Mouse (Mus musculus) hindbrain, embryonic 14.5 days (tissue): ENCODE measurements around the gene Lcmt1. TPM values are rescaled to one million over a fixed set of nuclear protein-coding genes. Genes with fewer than 3 reads are reported as not detected.

Experiments used
- ATAC-seq: fragments of 200-750 bp; cut with Nextera tagmentation; 2 replicates; pipeline ENCODE4 v1.8.0; 2017; ENCODE audit warnings: moderate number of reproducible peaks, mild to moderate bottlenecking, moderate TSS enrichment, moderate library complexity; ENCODE audit not compliant: low FRiP score
- DNase-seq: peaks from one replicate; pipeline ENCODE4 v3.0.0-alpha.2; 2015; ENCODE audit warnings: low spot score
- H3K27ac ChIP-seq: fragments of 300-500 bp; sonication (generic); 2 replicates; pipeline ENCODE4 v1.5.1; 2014; ENCODE audit warnings: mild to moderate bottlenecking, moderate library complexity
- H3K27me3 ChIP-seq: fragments of 300-500 bp; sonication (generic); 2 replicates; pipeline ENCODE4 v1.6.1; 2014; ENCODE audit warnings: mild to moderate bottlenecking, low read length, mixed read lengths; ENCODE audit not compliant: control insufficient read depth, insufficient read depth
- H3K36me3 ChIP-seq: fragments of 300-500 bp; sonication (generic); replicated peaks from 2 replicates; pipeline ENCODE4 v1.6.1; 2014; ENCODE audit not compliant: control insufficient read depth, insufficient read depth
- H3K4me1 ChIP-seq: fragments of 300-500 bp; sonication (generic); replicated peaks from 2 replicates; pipeline ENCODE4 v1.6.1; 2014; ENCODE audit warnings: antibody characterized with exemption, low read length, mixed read lengths; ENCODE audit not compliant: control insufficient read depth, insufficient read depth
- H3K4me2 ChIP-seq: fragments of 300-500 bp; sonication (generic); replicated peaks from 2 replicates; pipeline ENCODE4 v1.6.1; 2014; ENCODE audit warnings: mild to moderate bottlenecking, moderate library complexity
- H3K4me3 ChIP-seq: fragments of 300-500 bp; sonication (generic); replicated peaks from 2 replicates; pipeline ENCODE4 v1.5.1; 2014; ENCODE audit warnings: mild to moderate bottlenecking, low read length
- H3K9ac ChIP-seq: fragments of 300-500 bp; sonication (generic); 2 replicates; pipeline ENCODE4 v1.6.1; 2014
- H3K9me3 ChIP-seq: fragments of 300-500 bp; sonication (generic); 2 replicates; pipeline ENCODE4 v1.6.1; 2016; ENCODE audit warnings: low read length; ENCODE audit not compliant: control insufficient read depth
- WGBS: fragments of 180-500 bp; shearing (Covaris S2); extraction: QIAGEN DNeasy Blood & Tissue Kit; methylation state at CpG from one replicate; pipeline ENCODE4 v1.1.7; 2014; 5-methylcytosine and 5-hydroxymethylcytosine counted together
- polyA plus RNA-seq: library from polyadenylated mRNA; unstranded; fragments of >200 nt; fragmentation: Nextera tagmentation; extraction: Ambion mirVana; gene quantifications from 2 replicates; pipeline ENCODE4 v1.2.1, GENCODE M21; 2014

The Lcmt1 gene
- polyA plus RNA-seq, 1 experiment from 2014 or later, result 106 TPM

- Histone ChIP-seq H3K4me3 (no peak overlapping the region), H3K4me2 (no peak overlapping the region), H3K27ac (no peak overlapping the region), H3K9me3 (no peaks in the 10 kb centered on the region), H3K27me3 (no peaks in the 10 kb centered on the region), H3K36me3 (no peaks in the 10 kb centered on the region), H3K9ac (no peak overlapping the region), H3K4me1 (no peaks in the 10 kb centered on the region)
- ATAC-seq, result no peak
- DNase-seq, result no peak
- WGBS, result 92% methylated on average over 5 of the region's 5 CpGs
These were observed 15.2 kb upstream of the Lcmt1 start for GRCm38 (mm10) chr7:123354392-123354791.

GRCm38 (mm10) chr7:123354851-123355250, 14.7 kb upstream of the Lcmt1 start:
- H3K9me3 ChIP-seq, result no peaks in the 10 kb centered on the region
- H3K36me3 ChIP-seq, result no peaks in the 10 kb centered on the region
- H3K27ac ChIP-seq, result no peak overlapping the region
- H3K4me1 ChIP-seq, result no peaks in the 10 kb centered on the region
- H3K4me3 ChIP-seq, result no peak overlapping the region
- DNase-seq (no peak), ATAC-seq (no peak)
- no peak overlapping the region for H3K4me2 ChIP-seq
- WGBS, result 93% methylated on average over 2 of the region's 2 CpGs
- no peak overlapping the region for H3K9ac ChIP-seq
- H3K27me3 ChIP-seq, result no peaks in the 10 kb centered on the region

- WGBS, result 93% methylated on average over 3 of the region's 3 CpGs
- no peak overlapping the region for H3K9ac ChIP-seq
- no peak for ATAC-seq
These were observed 13.4 kb upstream of the Lcmt1 start for GRCm38 (mm10) chr7:123356158-123356557.

GRCm38 (mm10) chr7:123359101-123359500, 10.5 kb upstream of the Lcmt1 start:
- 75% methylated on average over 7 of the region's 7 CpGs for WGBS
- no peaks in the 10 kb centered on the region for H3K36me3 ChIP-seq
- no peak overlapping the region for H3K4me2 ChIP-seq
- H3K27ac ChIP-seq, result no peak overlapping the region
- H3K27me3 ChIP-seq, result no peaks in the 10 kb centered on the region
- no peak overlapping the region for H3K4me3 ChIP-seq
- no peaks in the 10 kb centered on the region for H3K9me3 ChIP-seq
- no peak overlapping the region for H3K9ac ChIP-seq
- no peak for ATAC-seq
- no peaks in the 10 kb centered on the region for H3K4me1 ChIP-seq
- no peak for DNase-seq

More at GRCm38 (mm10) chr7:123356158-123356557, 13.4 kb upstream of the Lcmt1 start:
- no peak overlapping the region for H3K27ac ChIP-seq
- no peaks in the 10 kb centered on the region for H3K27me3 ChIP-seq
- H3K9me3 ChIP-seq, result no peaks in the 10 kb centered on the region
- no peak overlapping the region for H3K4me3 ChIP-seq
- no peaks in the 10 kb centered on the region for H3K4me1 ChIP-seq
- H3K4me2 ChIP-seq, result no peak overlapping the region
- DNase-seq, result no peak
- H3K36me3 ChIP-seq, result no peaks in the 10 kb centered on the region

- Histone ChIP-seq H3K9me3 (no peaks in the 10 kb centered on the region), H3K9ac (no peak overlapping the region), H3K27ac (no peak overlapping the region), H3K36me3 (no peaks in the 10 kb centered on the region), H3K27me3 (no peaks in the 10 kb centered on the region), H3K4me3 (no peak overlapping the region), H3K4me1 (no peaks in the 10 kb centered on the region), H3K4me2 (no peak overlapping the region)
- 95% methylated on average over 5 of the region's 5 CpGs for WGBS
- no peak for ATAC-seq
- DNase-seq, result no peak
These were observed 9.4 kb upstream of the Lcmt1 start for GRCm38 (mm10) chr7:123360185-123360584.

GRCm38 (mm10) chr7:123361229-123361980, 8.2 kb upstream of the Lcmt1 start:
- Histone ChIP-seq H3K27ac (no peak overlapping the region), H3K9me3 (no peaks in the 10 kb centered on the region), H3K4me1 (no peaks in the 10 kb centered on the region), H3K36me3 (no peaks in the 10 kb centered on the region), H3K27me3 (no peaks in the 10 kb centered on the region), H3K9ac (no peak overlapping the region), H3K4me2 (no peak overlapping the region), H3K4me3 (no peak overlapping the region)
- DNase-seq (no peak), ATAC-seq (no peak)
- WGBS, result 94% methylated on average over 7 of the region's 7 CpGs

GRCm38 (mm10) chr7:123362806-123363205, 6.8 kb upstream of the Lcmt1 start:
- Histone ChIP-seq H3K9me3 (no peaks in the 10 kb centered on the region), H3K27ac (no peak overlapping the region), H3K36me3 (no peaks in the 10 kb centered on the region), H3K4me2 (no peak overlapping the region), H3K4me3 (no peak overlapping the region), H3K4me1 (peaks cover 3% of the 10 kb centered on the region; the same call in 1 of the 2 replicates), H3K9ac (no peak overlapping the region), H3K27me3 (no peaks in the 10 kb centered on the region)
- DNase-seq, result no peak
- no peak for ATAC-seq
- 87% methylated on average over 3 of the region's 3 CpGs for WGBS

- Histone ChIP-seq H3K36me3 (no peaks in the 10 kb centered on the region), H3K4me1 (peaks cover 14% of the 10 kb centered on the region), H3K27ac (no peak overlapping the region), H3K9me3 (no peaks in the 10 kb centered on the region), H3K4me3 (no peak overlapping the region), H3K27me3 (no peaks in the 10 kb centered on the region), H3K9ac (no peak overlapping the region), H3K4me2 (no peak overlapping the region)
- WGBS, result 92% methylated on average over 8 of the region's 8 CpGs
- ATAC-seq, result no peak
- no peak for DNase-seq
These were observed 5.6 kb upstream of the Lcmt1 start for GRCm38 (mm10) chr7:123363971-123364370.

GRCm38 (mm10) chr7:123365876-123366741, 3.5 kb upstream of the Lcmt1 start:
- DNase-seq, result no peak
- H3K9me3 ChIP-seq, result no peaks in the 10 kb centered on the region
- 83% methylated on average over 7 of the region's 7 CpGs for WGBS
- H3K4me1 ChIP-seq, result peaks cover 19% of the 10 kb centered on the region
- no peaks in the 10 kb centered on the region for H3K27me3 ChIP-seq
- no peaks in the 10 kb centered on the region for H3K36me3 ChIP-seq
- H3K4me2 ChIP-seq, result no peak overlapping the region
- no peak overlapping the region for H3K4me3 ChIP-seq
- no peak overlapping the region for H3K9ac ChIP-seq
- no peak for ATAC-seq
- no peak overlapping the region for H3K27ac ChIP-seq
